Mouse (Mus musculus): Measurements from ENCODE around the gene Lhb. TPM values are rescaled to one million over a fixed set of nuclear protein-coding genes. Genes with fewer than 3 reads are reported as not detected.

The Lhb gene
- polyA plus RNA-seq, 1 experiment from 2014 or later: not detected

DNA sequence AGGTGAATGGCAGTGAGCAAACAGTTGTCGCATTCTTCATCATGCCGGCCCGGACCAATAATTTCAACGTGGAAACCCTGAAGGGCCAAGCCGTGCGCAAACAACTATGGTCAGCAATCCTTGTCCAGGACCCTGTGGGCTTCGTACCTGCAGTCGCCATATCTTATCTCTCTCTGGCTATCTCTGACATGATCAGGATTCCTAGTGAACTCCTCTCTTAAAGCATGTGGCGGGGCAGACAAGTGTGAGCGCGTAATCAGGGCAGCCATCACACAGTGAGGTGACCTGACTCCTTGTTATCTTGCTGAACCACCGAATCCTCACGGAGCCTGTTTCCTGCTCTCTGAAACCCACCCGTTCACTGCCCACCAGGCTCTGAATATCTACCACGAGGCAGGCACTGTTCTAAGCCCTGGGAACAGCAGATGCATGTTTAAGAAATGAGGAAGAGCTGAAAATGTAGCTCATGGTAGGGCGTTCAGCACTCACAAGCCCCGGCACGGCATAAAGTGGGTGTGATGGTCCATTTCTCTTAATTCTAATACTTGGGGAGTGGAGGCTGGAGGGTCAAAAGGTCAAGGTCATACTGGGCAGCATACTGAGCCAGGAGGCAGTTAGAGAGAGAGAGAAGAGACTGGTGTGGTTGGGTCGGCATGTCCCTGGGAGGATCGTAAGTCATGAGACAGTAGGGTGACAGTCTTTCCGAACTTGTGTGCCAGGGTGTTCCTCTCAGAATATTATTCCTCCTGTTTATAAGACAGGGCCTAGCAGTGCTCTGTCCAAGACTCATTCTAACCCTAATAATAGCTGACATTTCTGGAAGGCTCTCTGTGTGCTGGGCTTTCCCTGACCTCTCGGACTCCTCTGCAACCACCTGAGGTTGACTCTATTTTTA is 23.2 kb downstream of the Lhb start:
- Histone ChIP-seq H3K27ac (replicated peaks) (no peak overlapping the region), H3K36me3 (ENCODE audit: control insufficient read depth, insufficient read depth, low read length) (peaks cover 12% of the 10 kb centered on the region)

DNA sequence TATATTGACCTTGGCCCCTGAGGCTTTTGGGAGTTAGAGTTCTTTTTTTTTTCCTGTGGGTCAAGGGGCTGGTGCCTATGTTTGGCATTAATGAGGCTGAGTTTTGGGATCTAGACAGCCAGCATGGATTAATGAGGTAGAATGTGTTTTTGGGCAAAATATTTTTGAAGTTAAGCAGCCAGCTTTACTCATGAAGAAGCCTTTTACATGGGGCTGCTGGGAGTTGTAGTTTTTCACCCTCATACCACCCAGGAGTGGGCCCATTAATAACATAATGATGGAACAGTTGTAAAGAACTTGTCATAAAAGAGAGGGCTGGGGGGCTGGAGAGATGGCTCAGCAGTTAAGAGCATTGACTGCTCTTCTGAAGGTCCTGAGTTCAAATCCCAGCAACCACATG is 26.0 kb downstream of the Lhb start:
- ATAC-seq (ENCODE audit: low FRiP score, low TSS enrichment) (no peak), DNase-seq (ENCODE audit: low spot score) (no peak)
- Histone ChIP-seq H3K27me3 (ENCODE audit: control insufficient read depth, insufficient read depth, low read length) (no peaks in the 10 kb centered on the region), H3K9ac (ENCODE audit: low read length) (no peak overlapping the region), H3K4me3 (ENCODE audit: low read depth, low read length) (no peak overlapping the region), H3K4me2 (replicated peaks; ENCODE audit: low read depth) (no peak overlapping the region), H3K4me1 (replicated peaks; ENCODE audit: control insufficient read depth, insufficient read depth) (no peaks in the 10 kb centered on the region), H3K27ac (replicated peaks) (no peak overlapping the region), H3K36me3 (ENCODE audit: control insufficient read depth, insufficient read depth, low read length) (peaks cover 12% of the 10 kb centered on the region), H3K9me3 (ENCODE audit: control insufficient read depth, low read length) (no peaks in the 10 kb centered on the region)
- TF ChIP-seq CTCF (IDR thresholded peaks at IDR 0.05; ENCODE audit: low read depth) (no peak), EP300 (optimal IDR thresholded peaks at IDR 0.05) (no peak)

More for the DNA sequence above, 23.2 kb downstream of the Lhb start:
- 79% methylated on average over 22 of the region's 22 CpGs for WGBS
- no peak for ATAC-seq (ENCODE audit: low FRiP score, low TSS enrichment)
- Histone ChIP-seq H3K4me3 (ENCODE audit: low read depth, low read length) (no peak overlapping the region), H3K9me3 (ENCODE audit: control insufficient read depth, low read length) (no peaks in the 10 kb centered on the region), H3K4me2 (replicated peaks; ENCODE audit: low read depth) (no peak overlapping the region), H3K27me3 (ENCODE audit: control insufficient read depth, insufficient read depth, low read length) (no peaks in the 10 kb centered on the region), H3K9ac (ENCODE audit: low read length) (no peak overlapping the region), H3K4me1 (replicated peaks; ENCODE audit: control insufficient read depth, insufficient read depth) (no peaks in the 10 kb centered on the region)
- no peak for DNase-seq (ENCODE audit: low spot score)
- no peak for TF ChIP-seq CTCF (IDR thresholded peaks at IDR 0.05; ENCODE audit: low read depth)
- TF ChIP-seq EP300 (optimal IDR thresholded peaks at IDR 0.05): no peak

DNA sequence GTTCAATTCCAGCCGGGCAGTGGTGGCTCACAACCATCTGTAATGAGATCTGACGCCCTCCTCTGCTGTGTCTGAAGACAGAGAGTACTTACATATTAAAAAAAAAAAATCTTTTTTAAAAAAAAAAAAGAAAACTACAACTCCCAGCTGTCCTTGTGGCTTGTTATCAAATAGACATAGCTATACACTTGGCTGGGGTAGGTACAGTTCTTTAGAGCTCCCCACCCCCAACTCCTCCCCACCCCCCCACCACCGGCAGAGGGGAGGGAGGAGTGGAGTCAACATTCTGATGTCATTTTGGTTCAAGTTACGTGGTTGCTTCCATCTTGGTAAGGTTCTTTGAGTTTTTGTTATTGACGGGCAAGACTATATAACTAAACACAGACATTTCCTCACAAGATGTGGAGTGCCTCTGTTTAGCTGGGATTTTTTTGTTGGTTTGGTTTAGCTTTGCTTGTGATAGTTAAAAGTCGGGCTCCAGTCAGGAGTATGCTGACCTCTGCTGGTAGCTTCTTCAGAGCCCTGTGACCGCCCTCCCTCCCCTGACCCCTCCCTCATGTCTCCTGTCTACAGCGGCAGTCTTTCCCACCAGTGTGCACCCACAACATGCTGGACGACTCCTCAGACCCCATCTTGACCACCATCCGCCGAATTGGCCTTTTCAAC is 26.8 kb downstream of the Lhb start:
- no peak overlapping the region for H3K4me2 ChIP-seq (replicated peaks; ENCODE audit: low read depth)
- H3K27me3 ChIP-seq (ENCODE audit: control insufficient read depth, insufficient read depth, low read length): no peaks in the 10 kb centered on the region
- H3K4me3 ChIP-seq (ENCODE audit: low read depth, low read length): no peak overlapping the region
- no peaks in the 10 kb centered on the region for H3K9me3 ChIP-seq (ENCODE audit: control insufficient read depth, low read length)
- no peak for TF ChIP-seq EP300 (optimal IDR thresholded peaks at IDR 0.05)
- TF ChIP-seq CTCF (IDR thresholded peaks at IDR 0.05; ENCODE audit: low read depth): peak; percentile 74
- H3K27ac ChIP-seq (replicated peaks): no peak overlapping the region
- 40% methylated on average over 11 of the region's 11 CpGs for WGBS
- DNase-seq (ENCODE audit: low spot score) (peak; percentile 63), ATAC-seq (ENCODE audit: low FRiP score, low TSS enrichment) (peak; percentile 17; the same call in 1 of the 2 replicates)
- H3K9ac ChIP-seq (ENCODE audit: low read length): no peak overlapping the region
- H3K36me3 ChIP-seq (ENCODE audit: control insufficient read depth, insufficient read depth, low read length): peaks cover 15% of the 10 kb centered on the region
- no peaks in the 10 kb centered on the region for H3K4me1 ChIP-seq (replicated peaks; ENCODE audit: control insufficient read depth, insufficient read depth)

DNA sequence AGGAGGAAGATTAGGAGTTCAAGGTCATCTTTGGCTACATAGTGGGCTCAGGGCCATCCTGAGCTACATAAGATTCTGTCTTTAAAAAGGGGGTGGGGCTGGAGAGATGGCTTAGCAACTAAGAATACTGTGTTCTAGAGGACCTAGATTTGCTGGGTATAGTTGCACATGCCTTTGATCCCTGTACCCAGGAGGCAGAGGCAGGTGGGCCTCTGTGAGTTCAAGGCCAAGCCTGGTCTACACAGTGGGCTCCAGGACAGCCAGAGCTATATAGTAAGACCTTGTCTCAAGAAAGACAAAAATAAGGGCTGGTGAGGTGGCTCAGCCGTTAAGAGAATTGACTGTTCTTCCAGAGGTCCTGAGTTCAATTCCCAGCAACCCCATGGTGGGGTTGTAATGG is 29.4 kb downstream of the Lhb start:
- Histone ChIP-seq H3K36me3 (ENCODE audit: control insufficient read depth, insufficient read depth, low read length) (peaks cover 18% of the 10 kb centered on the region), H3K4me2 (replicated peaks; ENCODE audit: low read depth) (no peak overlapping the region), H3K27ac (replicated peaks) (no peak overlapping the region)

DNA sequence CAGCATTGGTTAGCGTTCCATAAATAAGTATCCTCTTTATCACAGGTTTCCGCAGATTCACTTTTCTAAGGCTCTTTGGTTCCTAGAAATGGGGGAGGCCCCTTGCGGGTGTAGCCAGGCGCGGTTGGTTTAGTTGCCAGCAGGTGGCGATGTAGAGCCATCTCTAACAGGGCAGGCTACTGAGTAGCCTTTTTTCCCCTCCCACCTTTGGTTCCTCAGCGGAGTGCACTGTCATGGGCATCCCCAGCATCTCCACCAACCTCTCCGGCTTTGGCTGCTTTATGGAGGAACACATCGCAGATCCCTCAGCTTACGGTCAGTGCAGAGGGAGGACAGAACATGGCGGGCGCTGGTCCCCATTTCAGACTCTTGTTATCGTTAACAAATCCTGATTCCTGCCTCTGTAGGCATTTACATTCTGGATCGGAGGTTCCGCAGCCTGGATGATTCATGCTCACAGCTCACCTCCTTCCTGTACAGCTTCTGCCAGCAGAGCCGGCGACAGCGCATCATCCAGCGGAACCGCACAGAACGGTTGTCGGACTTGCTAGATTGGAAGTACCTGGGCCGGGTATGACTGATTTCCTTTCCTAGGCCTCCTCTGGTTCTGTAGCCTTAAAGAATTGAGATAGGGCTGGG is 30.8 kb downstream of the Lhb start:
- H3K4me1 ChIP-seq (replicated peaks; ENCODE audit: control insufficient read depth, insufficient read depth): no peaks in the 10 kb centered on the region
- H3K9ac ChIP-seq (ENCODE audit: low read length): no peak overlapping the region
- WGBS: 53% methylated on average over 23 of the region's 23 CpGs
- no peak overlapping the region for H3K4me2 ChIP-seq (replicated peaks; ENCODE audit: low read depth)
- DNase-seq (ENCODE audit: low spot score): peak; percentile 86
- TF ChIP-seq EP300 (optimal IDR thresholded peaks at IDR 0.05) (no peak), CTCF (IDR thresholded peaks at IDR 0.05; ENCODE audit: low read depth) (peak; percentile 91)
- H3K4me3 ChIP-seq (ENCODE audit: low read depth, low read length): no peak overlapping the region
- H3K27ac ChIP-seq (replicated peaks): no peak overlapping the region
- H3K36me3 ChIP-seq (ENCODE audit: control insufficient read depth, insufficient read depth, low read length): peaks cover 18% of the 10 kb centered on the region
- no peaks in the 10 kb centered on the region for H3K27me3 ChIP-seq (ENCODE audit: control insufficient read depth, insufficient read depth, low read length)
- ATAC-seq (ENCODE audit: low FRiP score, low TSS enrichment): peak; percentile 77
- no peaks in the 10 kb centered on the region for H3K9me3 ChIP-seq (ENCODE audit: control insufficient read depth, low read length)

More for the DNA sequence above, 29.4 kb downstream of the Lhb start:
- ATAC-seq (ENCODE audit: low FRiP score, low TSS enrichment) (no peak), DNase-seq (ENCODE audit: low spot score) (no peak)
- Histone ChIP-seq H3K9me3 (ENCODE audit: control insufficient read depth, low read length) (no peaks in the 10 kb centered on the region), H3K27me3 (ENCODE audit: control insufficient read depth, insufficient read depth, low read length) (no peaks in the 10 kb centered on the region), H3K9ac (ENCODE audit: low read length) (no peak overlapping the region), H3K4me1 (replicated peaks; ENCODE audit: control insufficient read depth, insufficient read depth) (no peaks in the 10 kb centered on the region), H3K4me3 (ENCODE audit: low read depth, low read length) (no peak overlapping the region)
- 78% methylated on average over 1 of the region's 1 CpGs for WGBS
- TF ChIP-seq CTCF (IDR thresholded peaks at IDR 0.05; ENCODE audit: low read depth) (no peak), EP300 (optimal IDR thresholded peaks at IDR 0.05) (no peak)
